Mouse (Mus musculus): ENCODE measurements around the gene Tshz3. TPM values are rescaled to one million over a fixed set of nuclear protein-coding genes. Genes with fewer than 3 reads are reported as not detected.

The Tshz3 gene
- polyA plus RNA-seq (2011; ENCODE audit: insufficient read depth, insufficient read length, low replicate concordance, missing spikeins) = 0.60 and 1.0 TPM in 2 replicates

- under 1% methylated on average over 69 of the region's 88 CpGs for whole genome bisulfite sequencing
- no peaks in the 10 kb centered on the region for H3K4me1 ChIP-seq (ENCODE audit: control insufficient read depth, insufficient read depth, low read length)
- no peak within 1 kb of the TSS; the same call in 1 of the 2 replicates for H3K27ac ChIP-seq (ENCODE audit: control insufficient read depth, insufficient read depth, low read depth, low read length, poor library complexity)
- TF ChIP-seq CTCF (IDR thresholded peaks at IDR 0.05; ENCODE audit: control insufficient read depth, insufficient read depth, low read length) (no peak), POLR2A (IDR thresholded peaks at IDR 0.05; ENCODE audit: borderline replicate concordance, control insufficient read depth, low read depth, low read length) (no peak)
- H3K4me3 ChIP-seq (replicated peaks; ENCODE audit: control insufficient read depth, low read depth, low read length) = peak within 1 kb of the TSS; percentile 28
These were observed at the start of gene Tshz3 for GRCm38 (mm10) chr7:36697856-36698588. Tshz3 (plus strand) TSS chr7:36698118.

- no peak overlapping the region for H3K4me3 ChIP-seq (replicated peaks; ENCODE audit: control insufficient read depth, low read depth, low read length)
- TF ChIP-seq CTCF (IDR thresholded peaks at IDR 0.05; ENCODE audit: control insufficient read depth, insufficient read depth, low read length) (no peak), POLR2A (IDR thresholded peaks at IDR 0.05; ENCODE audit: borderline replicate concordance, control insufficient read depth, low read depth, low read length) (no peak)
- H3K4me1 ChIP-seq (ENCODE audit: control insufficient read depth, insufficient read depth, low read length) = no peaks in the 10 kb centered on the region
- WGBS = 69% methylated on average over 4 of the region's 4 CpGs
- no peak overlapping the region for H3K27ac ChIP-seq (ENCODE audit: control insufficient read depth, insufficient read depth, low read depth, low read length, poor library complexity)
These were observed 42.0 kb upstream of the Tshz3 start for GRCm38 (mm10) chr7:36655931-36656330.

- no peak for TF ChIP-seq POLR2A (IDR thresholded peaks at IDR 0.05; ENCODE audit: borderline replicate concordance, control insufficient read depth, low read depth, low read length)
- TF ChIP-seq CTCF (IDR thresholded peaks at IDR 0.05; ENCODE audit: control insufficient read depth, insufficient read depth, low read length) = no peak
- Histone ChIP-seq H3K4me1 (ENCODE audit: control insufficient read depth, insufficient read depth, low read length) (no peaks in the 10 kb centered on the region), H3K27ac (ENCODE audit: control insufficient read depth, insufficient read depth, low read depth, low read length, poor library complexity) (no peak overlapping the region), H3K4me3 (replicated peaks; ENCODE audit: control insufficient read depth, low read depth, low read length) (no peak overlapping the region)
These were observed 41.5 kb upstream of the Tshz3 start for GRCm38 (mm10) chr7:36656401-36656800.

GRCm38 (mm10) chr7:36658331-36658730, 39.6 kb upstream of the Tshz3 start:
- no peak overlapping the region for H3K4me3 ChIP-seq (replicated peaks; ENCODE audit: control insufficient read depth, low read depth, low read length)
- H3K4me1 ChIP-seq (ENCODE audit: control insufficient read depth, insufficient read depth, low read length) = no peaks in the 10 kb centered on the region
- no peak overlapping the region for H3K27ac ChIP-seq (ENCODE audit: control insufficient read depth, insufficient read depth, low read depth, low read length, poor library complexity)
- TF ChIP-seq CTCF (IDR thresholded peaks at IDR 0.05; ENCODE audit: control insufficient read depth, insufficient read depth, low read length) (no peak), POLR2A (IDR thresholded peaks at IDR 0.05; ENCODE audit: borderline replicate concordance, control insufficient read depth, low read depth, low read length) (no peak)
- WGBS = 76% methylated on average over 5 of the region's 5 CpGs

GRCm38 (mm10) chr7:36659265-36659664, 38.7 kb upstream of the Tshz3 start:
- H3K4me1 ChIP-seq (ENCODE audit: control insufficient read depth, insufficient read depth, low read length) = no peaks in the 10 kb centered on the region
- no peak overlapping the region for H3K27ac ChIP-seq (ENCODE audit: control insufficient read depth, insufficient read depth, low read depth, low read length, poor library complexity)
- no peak overlapping the region for H3K4me3 ChIP-seq (replicated peaks; ENCODE audit: control insufficient read depth, low read depth, low read length)
- no peak for TF ChIP-seq CTCF (IDR thresholded peaks at IDR 0.05; ENCODE audit: control insufficient read depth, insufficient read depth, low read length)
- WGBS = 75% methylated on average over 7 of the region's 7 CpGs

GRCm38 (mm10) chr7:36660654-36661053, 37.3 kb upstream of the Tshz3 start:
- no peak for TF ChIP-seq CTCF (IDR thresholded peaks at IDR 0.05; ENCODE audit: control insufficient read depth, insufficient read depth, low read length)
- TF ChIP-seq POLR2A (IDR thresholded peaks at IDR 0.05; ENCODE audit: borderline replicate concordance, control insufficient read depth, low read depth, low read length) = no peak
- no peaks in the 10 kb centered on the region for H3K4me1 ChIP-seq (ENCODE audit: control insufficient read depth, insufficient read depth, low read length)
- 67% methylated on average over 9 of the region's 9 CpGs for WGBS
- no peak overlapping the region for H3K27ac ChIP-seq (ENCODE audit: control insufficient read depth, insufficient read depth, low read depth, low read length, poor library complexity)
- no peak overlapping the region for H3K4me3 ChIP-seq (replicated peaks; ENCODE audit: control insufficient read depth, low read depth, low read length)

- H3K27ac ChIP-seq (ENCODE audit: control insufficient read depth, insufficient read depth, low read depth, low read length, poor library complexity) = no peak overlapping the region
- H3K4me1 ChIP-seq (ENCODE audit: control insufficient read depth, insufficient read depth, low read length) = no peaks in the 10 kb centered on the region
- no peak overlapping the region for H3K4me3 ChIP-seq (replicated peaks; ENCODE audit: control insufficient read depth, low read depth, low read length)
- TF ChIP-seq CTCF (IDR thresholded peaks at IDR 0.05; ENCODE audit: control insufficient read depth, insufficient read depth, low read length) = no peak
- TF ChIP-seq POLR2A (IDR thresholded peaks at IDR 0.05; ENCODE audit: borderline replicate concordance, control insufficient read depth, low read depth, low read length) = no peak
- 79% methylated on average over 7 of the region's 7 CpGs for WGBS
These were observed 34.5 kb upstream of the Tshz3 start for GRCm38 (mm10) chr7:36663431-36663830.

GRCm38 (mm10) chr7:36667767-36668166, 30.2 kb upstream of the Tshz3 start:
- Histone ChIP-seq H3K4me3 (replicated peaks; ENCODE audit: control insufficient read depth, low read depth, low read length) (no peak overlapping the region), H3K4me1 (ENCODE audit: control insufficient read depth, insufficient read depth, low read length) (no peaks in the 10 kb centered on the region), H3K27ac (ENCODE audit: control insufficient read depth, insufficient read depth, low read depth, low read length, poor library complexity) (no peak overlapping the region)
- TF ChIP-seq POLR2A (IDR thresholded peaks at IDR 0.05; ENCODE audit: borderline replicate concordance, control insufficient read depth, low read depth, low read length) (no peak), CTCF (IDR thresholded peaks at IDR 0.05; ENCODE audit: control insufficient read depth, insufficient read depth, low read length) (no peak)
- WGBS = 16% methylated on average over 5 of the region's 5 CpGs

GRCm38 (mm10) chr7:36678031-36678430, 19.9 kb upstream of the Tshz3 start:
- no peak overlapping the region for H3K27ac ChIP-seq (ENCODE audit: control insufficient read depth, insufficient read depth, low read depth, low read length, poor library complexity)
- no peak overlapping the region for H3K4me3 ChIP-seq (replicated peaks; ENCODE audit: control insufficient read depth, low read depth, low read length)
- no peak for TF ChIP-seq CTCF (IDR thresholded peaks at IDR 0.05; ENCODE audit: control insufficient read depth, insufficient read depth, low read length)
- H3K4me1 ChIP-seq (ENCODE audit: control insufficient read depth, insufficient read depth, low read length) = no peaks in the 10 kb centered on the region
- WGBS = 35% methylated on average over 8 of the region's 8 CpGs
